Mouse (Mus musculus) liver, embryonic 14.5 days (tissue): ENCODE data around the gene Rpl39. TPM values are rescaled to one million over a fixed set of nuclear protein-coding genes. Genes with fewer than 3 reads are reported as not detected.
"Not testable (repeated sequence)": the region's sequence is repeated elsewhere in the genome, so short reads cannot be mapped to it uniquely, and the experiment has no call there.

Experiments
- ATAC-seq: fragments of 200-750 bp; cut with Nextera tagmentation; 2 replicates; pipeline ENCODE4 v1.8.0; 2017; ENCODE audit warnings: moderate number of reproducible peaks, mild to moderate bottlenecking, moderate library complexity; ENCODE audit not compliant: insufficient read depth
- DNase-seq, 3 experiments: peaks; one replicate each; pipeline ENCODE4 v3.0.0-alpha.2; 2012 to 2013; ENCODE audit warnings: low read depth in 3 of 3, low spot score in 3 of 3
- H3K27ac ChIP-seq: fragments of 300-500 bp; sonication (generic); 2 replicates; pipeline ENCODE4 v1.5.1; 2014; ENCODE audit warnings: moderate library complexity, mild to moderate bottlenecking, control low read depth, inconsistent platforms
- H3K27me3 ChIP-seq: fragments of 300-500 bp; sonication (generic); 2 replicates; pipeline ENCODE4 v1.6.1; 2014; ENCODE audit warnings: mild to moderate bottlenecking, low read length, moderate library complexity; ENCODE audit not compliant: control insufficient read depth, insufficient read depth
- H3K36me3 ChIP-seq: fragments of 300-500 bp; sonication (generic); replicated peaks from 2 replicates; pipeline ENCODE4 v1.6.1; 2014; ENCODE audit warnings: low read depth; ENCODE audit not compliant: control insufficient read depth, insufficient read depth
- H3K4me1 ChIP-seq, 2 experiments: fragments of 200-500 bp in 1 of 2; fragments of 300-500 bp in 1 of 2; sonication (generic) in 1 of 2; replicated peaks; 2 replicates each; pipeline ENCODE4 v1.6.1; 2012 to 2014; ENCODE audit warnings: antibody characterized with exemption in 1 of 2, inconsistent platforms in 1 of 2, low read length in 1 of 2; ENCODE audit not compliant: control insufficient read depth in 2 of 2, insufficient read depth in 2 of 2
- H3K4me2 ChIP-seq: fragments of 300-500 bp; sonication (generic); 2 replicates; pipeline ENCODE4 v1.6.1; 2014; ENCODE audit warnings: low read depth, mild to moderate bottlenecking, control low read depth, moderate library complexity
- H3K4me3 ChIP-seq, 2 experiments: fragments of 200-500 bp in 1 of 2; fragments of 300-500 bp in 1 of 2; sonication (generic) in 1 of 2; 2 replicates each; pipeline ENCODE4 v1.5.1; 2012 to 2014; ENCODE audit warnings: low read depth in 2 of 2, low read length in 2 of 2, mild to moderate bottlenecking in 2 of 2, control low read depth in 1 of 2, inconsistent platforms in 1 of 2, moderate library complexity in 1 of 2; ENCODE audit not compliant: insufficient read depth in 1 of 2
- H3K9ac ChIP-seq: fragments of 300-500 bp; sonication (generic); replicated peaks from 2 replicates; pipeline ENCODE4 v1.6.1; 2014; ENCODE audit warnings: mild to moderate bottlenecking, control low read depth, moderate library complexity
- H3K9me3 ChIP-seq: fragments of 300-500 bp; sonication (generic); 2 replicates; pipeline ENCODE4 v1.6.1; 2016; ENCODE audit warnings: low read length, mixed read lengths; ENCODE audit not compliant: control insufficient read depth
- CTCF ChIP-seq: IDR thresholded peaks from 2 replicates; pipeline ENCODE4 v1.5.1; 2016; ENCODE audit warnings: antibody characterized with exemption, low read depth, control low read depth
- EP300 ChIP-seq: IDR thresholded peaks from 2 replicates; pipeline ENCODE4 v1.6.1; 2016; ENCODE audit warnings: antibody characterized with exemption, low read depth
- whole genome bisulfite sequencing: fragments of 180-500 bp; shearing (Covaris S2); extraction: QIAGEN DNeasy Blood & Tissue Kit; methylation state at CpG from one replicate; pipeline ENCODE4 v1.1.7; 2014; ENCODE audit not compliant: insufficient replicate concordance; 5-methylcytosine and 5-hydroxymethylcytosine counted together
- polyA plus RNA-seq, 2 experiments: library from polyadenylated mRNA; depleted of rRNA in 1 of 2; stranded (reverse) in 1 of 2; unstranded in 1 of 2; fragments of >200 nt; fragmentation: Nextera tagmentation in 1 of 2; extraction: Ambion mirVana in 1 of 2; gene quantifications; 2 replicates each; pipeline versions ENCODE4 v1.2.1 to v1.2.3; 2012 to 2014

The Rpl39 gene
- polyA plus RNA-seq, 2 experiments = 564 to 615 TPM

DNA sequence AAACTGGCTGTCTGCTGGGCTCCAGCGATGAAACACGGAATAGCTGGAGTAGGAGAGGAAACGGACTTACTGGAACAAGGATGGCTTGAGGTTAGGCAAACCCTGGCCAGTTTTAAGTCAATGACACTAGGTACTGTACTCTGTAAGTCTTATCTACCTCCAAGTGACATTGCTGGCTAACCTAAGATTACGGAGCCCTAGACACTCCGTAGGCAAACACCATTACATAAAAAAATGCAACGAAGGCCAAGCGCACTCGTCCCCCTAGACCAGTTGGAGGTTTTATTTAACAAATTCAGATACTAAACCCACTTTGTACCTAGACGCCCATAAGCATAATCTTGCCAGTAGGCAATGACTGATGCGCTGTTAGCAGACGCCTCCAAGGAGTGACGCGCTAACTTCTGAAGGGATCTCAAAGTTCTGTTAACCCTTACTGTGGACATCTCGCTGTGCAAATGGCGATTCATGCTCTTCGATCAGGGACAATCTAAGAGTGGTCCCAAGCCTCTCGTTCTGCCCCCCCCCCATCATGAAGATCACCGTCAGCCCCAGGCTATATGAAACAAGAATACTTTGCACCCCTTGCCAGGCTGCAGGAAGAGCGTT, 780 bp downstream of the Rpl39 start:
- Histone ChIP-seq H3K9me3 (no peaks in the 10 kb centered on the region), H3K27ac (peak overlapping the region; percentile 81), H3K4me1 (peaks cover 0 to 7% of the 10 kb centered on the region in 2 experiments; a peak in 1 of 4 replicates), H3K27me3 (no peaks in the 10 kb centered on the region), H3K9ac (peak overlapping the region; percentile 83), H3K4me2 (peak overlapping the region; percentile 75), H3K4me3 (peak overlapping the region; percentile 71 to 99), H3K36me3 (peaks cover 17% of the 10 kb centered on the region)
- TF ChIP-seq EP300 = no peak
- DNase-seq (peak in 2 of 3 experiments; percentile 31 to 33), ATAC-seq (peak; percentile 23; the same call in 1 of the 2 replicates)
- 10% methylated on average over 19 of the region's 19 CpGs for WGBS

DNA sequence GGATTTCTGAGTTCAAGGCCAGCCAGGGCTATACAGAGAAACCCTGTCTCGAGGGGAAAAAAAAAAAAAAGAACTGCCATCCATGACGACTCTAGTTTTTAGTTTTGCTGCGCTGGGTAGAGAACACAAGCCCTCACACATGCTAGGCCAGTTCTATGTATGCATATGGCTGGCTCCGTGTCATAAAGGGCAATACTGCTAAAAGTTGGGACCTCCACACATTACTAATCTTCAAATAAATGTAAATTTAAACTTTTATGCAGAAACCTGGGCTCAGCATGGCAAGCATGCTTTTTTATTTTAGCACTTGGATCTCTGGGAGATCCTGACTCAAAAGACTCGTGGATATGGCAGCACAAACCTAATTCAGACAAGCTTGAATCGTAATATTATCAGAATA, 4.0 kb downstream of the Rpl39 start:
- Histone ChIP-seq H3K9ac (no peak overlapping the region), H3K9me3 (no peaks in the 10 kb centered on the region), H3K27me3 (no peaks in the 10 kb centered on the region), H3K4me1 (peaks cover 0 to 5% of the 10 kb centered on the region in 2 experiments; a peak in 1 of 4 replicates), H3K4me3 (no peak overlapping the region), H3K4me2 (no peak overlapping the region), H3K36me3 (peaks cover 17% of the 10 kb centered on the region), H3K27ac (no peak overlapping the region)
- TF ChIP-seq CTCF (no peak), EP300 (no peak)
- ATAC-seq (no peak), DNase-seq (no peak)
- 40% methylated on average over 6 of the region's 6 CpGs for WGBS

DNA sequence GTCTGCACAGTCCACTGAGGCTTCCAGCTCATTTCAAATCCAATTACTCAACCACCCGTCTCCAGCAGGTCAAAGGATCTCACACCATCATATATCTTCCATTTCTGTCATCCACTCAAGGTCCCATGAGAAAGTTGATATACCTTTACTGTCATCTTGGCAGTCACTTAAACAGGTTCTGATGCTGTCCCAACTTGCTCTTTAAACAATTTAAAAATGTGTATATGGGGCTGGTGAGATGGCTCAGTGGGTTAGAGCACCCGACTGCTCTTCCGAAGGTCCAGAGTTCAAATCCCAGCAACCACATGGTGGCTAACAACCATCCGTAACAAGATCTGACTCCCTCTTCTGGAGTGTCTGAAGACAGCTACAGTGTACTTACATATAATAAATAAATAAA, 4.9 kb downstream of the Rpl39 start:
- H3K9ac ChIP-seq, H3K9me3 ChIP-seq, H3K4me2 ChIP-seq, DNase-seq, H3K27ac ChIP-seq, H3K4me3 ChIP-seq, H3K27me3 ChIP-seq, H3K4me1 ChIP-seq, ATAC-seq: not testable (repeated sequence)
- WGBS = 61% methylated on average over 3 of the region's 4 CpGs
- H3K36me3 ChIP-seq = peaks cover 17% of the 10 kb centered on the region

DNA sequence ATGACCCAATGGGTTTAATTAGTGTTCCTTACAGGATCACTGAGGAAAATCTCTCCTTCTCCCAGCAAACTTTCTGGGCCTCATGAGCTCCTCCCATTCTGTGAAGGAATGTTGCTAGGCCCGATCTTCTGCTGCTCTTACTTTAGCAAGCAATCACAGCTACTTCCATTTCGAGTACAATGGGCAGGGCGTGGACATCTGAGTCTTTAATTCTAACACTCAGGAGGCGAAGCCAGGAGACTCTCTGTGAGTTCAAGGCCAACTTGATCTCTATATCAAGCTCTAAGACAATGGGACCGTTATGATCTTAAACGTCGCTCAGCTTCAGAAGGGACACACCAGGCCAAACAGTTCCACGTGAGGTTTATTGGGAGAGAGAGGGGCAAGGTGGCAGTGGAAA, 8.6 kb downstream of the Rpl39 start:
- TF ChIP-seq CTCF = no peak
- no peak for TF ChIP-seq EP300
- Histone ChIP-seq H3K4me3 (no peak overlapping the region), H3K9ac (no peak overlapping the region), H3K4me1 (no peaks in the 10 kb centered on the region), H3K27me3 (no peaks in the 10 kb centered on the region), H3K4me2 (no peak overlapping the region), H3K9me3 (no peaks in the 10 kb centered on the region), H3K27ac (no peak overlapping the region), H3K36me3 (peaks cover 2% of the 10 kb centered on the region)
- DNase-seq (no peak), ATAC-seq (no peak)
- 55% methylated on average over 8 of the region's 8 CpGs for WGBS

DNA sequence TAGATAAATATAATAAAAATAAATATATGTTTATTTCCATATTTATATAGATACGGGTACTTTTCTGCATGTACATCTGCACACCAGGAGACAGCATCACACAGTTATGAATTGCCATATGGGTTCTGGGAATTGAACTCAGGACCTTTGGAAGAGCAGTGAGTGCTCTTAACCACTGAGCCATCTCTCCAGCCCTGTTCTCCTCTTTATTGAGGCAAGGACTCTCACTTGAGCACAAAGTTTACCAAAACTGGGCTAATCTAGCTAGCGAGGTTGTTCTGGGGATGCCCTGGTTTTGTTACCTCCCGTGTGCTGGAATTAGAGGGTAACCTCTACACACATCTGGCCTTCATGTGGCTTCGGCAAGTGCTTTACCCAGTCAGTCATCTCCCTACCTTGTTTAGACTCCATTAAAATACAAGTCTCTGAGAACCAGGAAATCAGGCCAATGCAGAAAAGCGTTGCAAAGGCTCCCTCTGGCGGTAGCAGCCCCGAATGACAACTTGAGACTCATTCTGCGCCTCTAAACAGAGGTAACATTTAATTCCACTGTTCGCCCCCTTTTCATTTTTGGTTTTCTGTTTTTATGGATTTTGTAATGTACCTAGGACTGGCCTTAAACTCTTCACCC, 10.8 kb downstream of the Rpl39 start:
- ATAC-seq (no peak), DNase-seq (peak in 1 of 3 experiments; percentile 23)
- Histone ChIP-seq H3K4me2 (no peak overlapping the region), H3K9me3 (no peaks in the 10 kb centered on the region), H3K27ac (no peak overlapping the region), H3K9ac (no peak overlapping the region), H3K4me1 (no peaks in the 10 kb centered on the region), H3K4me3 (no peak overlapping the region), H3K27me3 (no peaks in the 10 kb centered on the region), H3K36me3 (no peaks in the 10 kb centered on the region)
- TF ChIP-seq EP300 (no peak), CTCF (peak; percentile 81)
- WGBS = 28% methylated on average over 9 of the region's 9 CpGs
